Mouse (Mus musculus): Measurements from ENCODE around the gene Ypel5.

DNA sequence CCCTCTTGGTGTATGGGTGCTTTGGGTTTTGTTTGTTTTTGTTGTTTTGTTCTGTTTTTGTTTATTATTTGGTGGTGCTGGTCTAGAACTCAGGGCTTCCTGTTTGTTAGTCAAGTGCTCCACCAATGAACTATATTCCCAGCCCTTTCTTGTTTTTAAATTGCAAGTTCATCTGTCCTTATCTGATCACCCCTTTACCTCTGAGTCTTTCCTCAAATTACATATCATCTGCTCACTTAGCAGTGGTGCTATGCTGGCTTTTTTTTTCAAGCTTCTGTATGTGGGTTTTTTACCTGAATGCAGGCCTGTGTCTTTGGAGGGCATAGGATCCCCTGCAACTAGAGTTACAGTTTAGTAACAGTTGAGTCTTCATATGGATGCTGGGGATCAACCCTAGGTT lies 9.3 kb downstream of the Ypel5 start:
- no peak for TF ChIP-seq CTCF (IDR thresholded peaks at IDR 0.05; ENCODE audit: borderline replicate concordance, control insufficient read depth, extremely low read depth, insufficient read depth, low read length, poor library complexity)
- TF ChIP-seq POLR2A (IDR thresholded peaks at IDR 0.05; ENCODE audit: control insufficient read depth, extremely low read depth, insufficient read depth, low read length, poor library complexity), result no peak
